Mouse (Mus musculus) MEL (cell line): ENCODE results near the gene March2. TPM values are rescaled to one million over a fixed set of nuclear protein-coding genes. Genes with fewer than 3 reads are reported as not detected.

Experiments used
- DNase-seq: peaks from one replicate; pipeline ENCODE4 v3.0.0; 2011; ENCODE audit warnings: low read depth, low spot score
- H3K27ac ChIP-seq: 2 replicates; pipeline ENCODE4 v1.5.1; 2012; ENCODE audit warnings: low read depth, mild to moderate bottlenecking, control low read depth, low read length, moderate library complexity; ENCODE audit not compliant: control insufficient read depth
- H3K27me3 ChIP-seq, 2 experiments: fragments of 150-350 bp in 1 of 2; sonication (generic) in 1 of 2; 2 replicates each; pipeline ENCODE4 v1.6.1; 2012; ENCODE audit warnings: low read length in 2 of 2, mild to moderate bottlenecking in 2 of 2, improper control_type of control experiment in 1 of 2, moderate library complexity in 1 of 2; ENCODE audit not compliant: insufficient read depth in 2 of 2, control insufficient read depth in 1 of 2
- H3K36me3 ChIP-seq, 2 experiments: 2 replicates each; pipeline ENCODE4 v1.6.1; 2012 to 2014; ENCODE audit warnings: low read length in 2 of 2, improper control_type of control experiment in 1 of 2, inconsistent platforms in 1 of 2, mild to moderate bottlenecking in 1 of 2; ENCODE audit not compliant: insufficient read depth in 2 of 2, control insufficient read depth in 1 of 2
- H3K4me1 ChIP-seq, 2 experiments: fragments of 150-350 bp in 1 of 2; sonication (generic) in 1 of 2; 2 replicates each; pipeline ENCODE4 v1.6.1; 2012; ENCODE audit warnings: low read length in 2 of 2, improper control_type of control experiment in 1 of 2, mild to moderate bottlenecking in 1 of 2; ENCODE audit not compliant: insufficient read depth in 2 of 2, control insufficient read depth in 1 of 2
- H3K4me3 ChIP-seq, 2 experiments: fragments of 150-350 bp in 1 of 2; sonication (generic) in 1 of 2; 2 replicates each; pipeline ENCODE4 v1.5.1; 2012; ENCODE audit warnings: low read depth in 2 of 2, low read length in 2 of 2, mild to moderate bottlenecking in 2 of 2, moderate library complexity in 2 of 2, control low read depth in 1 of 2, improper control_type of control experiment in 1 of 2; ENCODE audit not compliant: control insufficient read depth in 1 of 2, insufficient read depth in 1 of 2
- H3K79me2 ChIP-seq: 2 replicates; pipeline ENCODE4 v1.6.1; 2012; ENCODE audit warnings: mild to moderate bottlenecking, low read length, moderate library complexity; ENCODE audit not compliant: control insufficient read depth, poor library complexity, insufficient read depth
- H3K9ac ChIP-seq: 2 replicates; pipeline ENCODE4 v1.6.1; 2012; ENCODE audit warnings: low read depth, mild to moderate bottlenecking, control low read depth, low read length, moderate library complexity; ENCODE audit not compliant: control insufficient read depth, poor library complexity, severe bottlenecking
- H3K9me3 ChIP-seq: fragments of 150-350 bp; sonication (generic); replicated peaks from 2 replicates; pipeline ENCODE4 v1.6.1; 2012; ENCODE audit warnings: mild to moderate bottlenecking, low read length, improper control_type of control experiment, moderate library complexity; ENCODE audit not compliant: insufficient read depth
- CTCF ChIP-seq, 3 experiments: IDR thresholded peaks in 2 of 3; conservative IDR thresholded peaks in 1 of 3; 2 replicates each; pipeline ENCODE4 v1.5.1; 2011 to 2012; ENCODE audit warnings: low read length in 3 of 3, low read depth in 2 of 3, mild to moderate bottlenecking in 2 of 3, improper control_type of control experiment in 1 of 3, inconsistent platforms in 1 of 3, mixed read lengths in 1 of 3, moderate library complexity in 1 of 3; ENCODE audit not compliant: control insufficient read depth in 1 of 3, insufficient read depth in 1 of 3, poor library complexity in 1 of 3, severe bottlenecking in 1 of 3
- EP300 ChIP-seq, 2 experiments: IDR thresholded peaks; 2 replicates each; pipeline ENCODE4 v1.6.1; 2011; ENCODE audit warnings: improper control_type of control experiment in 2 of 2, low read length in 2 of 2, low read depth in 1 of 2, mild to moderate bottlenecking in 1 of 2
- ETS1 ChIP-seq: IDR thresholded peaks from 2 replicates; pipeline ENCODE4 v1.6.1; 2012; ENCODE audit warnings: low read depth, mild to moderate bottlenecking, inconsistent platforms, low read length, improper control_type of control experiment, moderate library complexity
- GABPA ChIP-seq: IDR thresholded peaks from 2 replicates; pipeline ENCODE4 v1.6.1; 2012; ENCODE audit warnings: low read depth, mild to moderate bottlenecking, inconsistent platforms, low read length, improper control_type of control experiment, moderate library complexity
- HCFC1 ChIP-seq: IDR thresholded peaks from 2 replicates; pipeline ENCODE4 v1.6.1; 2012; ENCODE audit warnings: low read depth, mild to moderate bottlenecking, inconsistent platforms, low read length, improper control_type of control experiment, moderate library complexity
- MAX ChIP-seq: IDR thresholded peaks from 2 replicates; pipeline ENCODE4 v1.6.1; 2011; ENCODE audit warnings: low read length, improper control_type of control experiment
- MAZ ChIP-seq: IDR thresholded peaks from 2 replicates; pipeline ENCODE4 v1.6.1; 2012; ENCODE audit warnings: low read depth, mild to moderate bottlenecking, inconsistent platforms, low read length, improper control_type of control experiment
- MXI1 ChIP-seq: IDR thresholded peaks from 2 replicates; pipeline ENCODE4 v1.6.1; 2011; ENCODE audit warnings: mild to moderate bottlenecking, low read depth, low read length, improper control_type of control experiment
- MYC ChIP-seq: IDR thresholded peaks from 2 replicates; pipeline ENCODE4 v1.6.1; 2011; ENCODE audit warnings: low read depth, mild to moderate bottlenecking, low read length, improper control_type of control experiment, moderate library complexity
- NELFE ChIP-seq: IDR thresholded peaks from 2 replicates; pipeline ENCODE4 v1.6.1; 2011; ENCODE audit warnings: low read depth, low read length, improper control_type of control experiment
- POLR2A ChIP-seq, 2 experiments: IDR thresholded peaks; 2 replicates each; pipeline ENCODE4 v1.6.1; 2011 to 2012; ENCODE audit warnings: low read length in 2 of 2, mild to moderate bottlenecking in 2 of 2, control low read depth in 1 of 2, improper control_type of control experiment in 1 of 2, low read depth in 1 of 2, moderate library complexity in 1 of 2; ENCODE audit not compliant: control insufficient read depth in 1 of 2, insufficient read depth in 1 of 2, poor library complexity in 1 of 2
- POLR2AphosphoS2 ChIP-seq: IDR thresholded peaks from 2 replicates; pipeline ENCODE4 v1.6.1; 2011; ENCODE audit warnings: low read length, improper control_type of control experiment
- SIN3A ChIP-seq: IDR thresholded peaks from 2 replicates; pipeline ENCODE4 v1.6.1; 2012; ENCODE audit warnings: low read length, improper control_type of control experiment, inconsistent platforms
- SMC3 ChIP-seq: IDR thresholded peaks from 2 replicates; pipeline ENCODE4 v1.6.1; 2011; ENCODE audit warnings: low read depth, low read length, improper control_type of control experiment
- TAL1 ChIP-seq: IDR thresholded peaks from 2 replicates; pipeline ENCODE4 v1.6.1; 2012; ENCODE audit warnings: mild to moderate bottlenecking, inconsistent platforms, low read length, moderate library complexity, mixed read lengths
- TBP ChIP-seq: IDR thresholded peaks from 2 replicates; pipeline ENCODE4 v1.8.0; 2011; ENCODE audit warnings: low read depth, low read length, improper control_type of control experiment
- TCF12 ChIP-seq: IDR thresholded peaks from 2 replicates; pipeline ENCODE4 v1.6.1; 2014; ENCODE audit warnings: low read depth, mild to moderate bottlenecking, inconsistent platforms, low read length, improper control_type of control experiment, moderate library complexity
- UBTF ChIP-seq: IDR thresholded peaks from 2 replicates; pipeline ENCODE4 v1.6.1; 2012; ENCODE audit warnings: low read depth, mild to moderate bottlenecking, inconsistent platforms, low read length, improper control_type of control experiment, moderate library complexity, borderline replicate concordance; ENCODE audit not compliant: insufficient read depth
- ZC3H11A ChIP-seq: IDR thresholded peaks from 2 replicates; pipeline ENCODE4 v1.6.1; 2012; ENCODE audit warnings: low read depth, mild to moderate bottlenecking, inconsistent platforms, low read length, improper control_type of control experiment
- ZKSCAN1 ChIP-seq: IDR thresholded peaks from 2 replicates; pipeline ENCODE4 v1.6.1; 2012; ENCODE audit warnings: low read depth, mild to moderate bottlenecking, inconsistent platforms, low read length, improper control_type of control experiment, moderate library complexity
- ZMIZ1 ChIP-seq: IDR thresholded peaks from 2 replicates; pipeline ENCODE4 v1.6.1; 2012; ENCODE audit warnings: low read depth, mild to moderate bottlenecking, inconsistent platforms, low read length, improper control_type of control experiment, moderate library complexity
- polyA plus RNA-seq, 2 experiments: library from polyadenylated mRNA; stranded (reverse) in 1 of 2; unstranded in 1 of 2; fragments of >175 nt in 1 of 2; fragments of >200 nt in 1 of 2; gene quantifications; 2 replicates each; pipeline versions ENCODE4 v1.2.1 to v1.2.4; 2012; ENCODE audit warnings: low replicate concordance in 2 of 2, low read depth in 1 of 2; ENCODE audit not compliant: insufficient read length in 2 of 2, insufficient read depth in 1 of 2, missing spikeins in 1 of 2
- total RNA-seq: library from RNA; depleted of rRNA; stranded (reverse); fragments of 300-350 nt; gene quantifications from 2 replicates; pipeline ENCODE4 v1.2.3, GENCODE M21; 2012

Gene March2
- total and polyA plus RNA-seq, 3 experiments: 10.9 to 18.8 TPM; not detected in 1

- Histone ChIP-seq H3K4me3 (no peak overlapping the region), H3K4me1 (peaks cover 0 to 5% of the 10 kb centered on the region in 2 experiments; a peak in 2 of 4 replicates), H3K79me2 (peaks cover 73% of the 10 kb centered on the region), H3K9ac (no peak overlapping the region), H3K27ac (no peak overlapping the region), H3K9me3 (no peaks in the 10 kb centered on the region), H3K27me3 (no peaks in the 10 kb centered on the region), H3K36me3 (peaks cover 45 to 61% of the 10 kb centered on the region in 2 experiments)
- DNase-seq: no peak
- TF ChIP-seq NELFE (no peak), TBP (no peak), SIN3A (no peak), MXI1 (no peak), ETS1 (no peak)
These were observed 44.6 kb downstream of the March2 start for GRCm38 (mm10) chr17:33673837-33674236.

GRCm38 (mm10) chr17:33669681-33670080, 48.8 kb downstream of the March2 start:
- Histone ChIP-seq H3K27ac (no peak overlapping the region), H3K79me2 (peaks cover 51% of the 10 kb centered on the region), H3K9me3 (no peaks in the 10 kb centered on the region), H3K27me3 (no peaks in the 10 kb centered on the region), H3K4me1 (no peaks in the 10 kb centered on the region; a peak in 1 of 4 replicates), H3K4me3 (no peak overlapping the region), H3K9ac (no peak overlapping the region), H3K36me3 (peaks cover 23 to 61% of the 10 kb centered on the region in 2 experiments)
- TF ChIP-seq TCF12: no peak
- TF ChIP-seq ZMIZ1: no peak
- TF ChIP-seq ETS1: no peak
- TF ChIP-seq MAZ: no peak
- no peak for TF ChIP-seq ZKSCAN1
- TF ChIP-seq SMC3: no peak
- no peak for TF ChIP-seq UBTF
- TF ChIP-seq MAX: no peak
- no peak for TF ChIP-seq ZC3H11A
- no peak for TF ChIP-seq TBP
- no peak for TF ChIP-seq MXI1
- no peak for TF ChIP-seq NELFE
- no peak for TF ChIP-seq MYC
- no peak for TF ChIP-seq POLR2AphosphoS2
- no peak for TF ChIP-seq GABPA
- TF ChIP-seq POLR2A (IDR thresholded peaks at IDR 0.05; ENCODE audit: control insufficient read depth in 1 of 2, insufficient read depth in 1 of 2, low read depth in 1 of 2, low read length in 2 of 2, poor library complexity in 1 of 2): no peak
- no peak for TF ChIP-seq TAL1
- TF ChIP-seq CTCF (IDR thresholded peaks at IDR 0.05 in 2 of 3, conservative IDR thresholded peaks at IDR 0.05 in 1 of 3; ENCODE audit: control insufficient read depth in 1 of 3, insufficient read depth in 1 of 3, low read depth in 2 of 3, low read length in 3 of 3, poor library complexity in 1 of 3, severe bottlenecking in 1 of 3): no peak
- TF ChIP-seq HCFC1: no peak
- no peak for TF ChIP-seq EP300 (IDR thresholded peaks at IDR 0.05; ENCODE audit: low read depth in 1 of 2, low read length in 2 of 2)
- no peak for DNase-seq
